Mouse (Mus musculus) adrenal gland, postnatal 4 days (tissue): ENCODE results near the gene Vwa8. TPM values are rescaled to one million over a fixed set of nuclear protein-coding genes. Genes with fewer than 3 reads are reported as not detected.
A peak's percentile ranks its signal among the peaks of the same experiment; 100 is the strongest.
"Not testable (repeated sequence)": the region's sequence is repeated elsewhere in the genome, so short reads cannot be mapped to it uniquely, and the experiment has no call there.

Source experiments
- DNase-seq, 2 experiments: peaks; one replicate each; pipeline ENCODE4 v3.0.0; 2021 to 2022; ENCODE audit warnings: low spot score in 2 of 2, mixed read lengths in 2 of 2
- total RNA-seq, 2 experiments: library from RNA; stranded (reverse); gene quantifications; 2 replicates each; pipeline ENCODE4 v1.2.3; 2021

Vwa8 gene
- total RNA-seq, 2 experiments from 2014 or later: 109 to 116 TPM

DNA sequence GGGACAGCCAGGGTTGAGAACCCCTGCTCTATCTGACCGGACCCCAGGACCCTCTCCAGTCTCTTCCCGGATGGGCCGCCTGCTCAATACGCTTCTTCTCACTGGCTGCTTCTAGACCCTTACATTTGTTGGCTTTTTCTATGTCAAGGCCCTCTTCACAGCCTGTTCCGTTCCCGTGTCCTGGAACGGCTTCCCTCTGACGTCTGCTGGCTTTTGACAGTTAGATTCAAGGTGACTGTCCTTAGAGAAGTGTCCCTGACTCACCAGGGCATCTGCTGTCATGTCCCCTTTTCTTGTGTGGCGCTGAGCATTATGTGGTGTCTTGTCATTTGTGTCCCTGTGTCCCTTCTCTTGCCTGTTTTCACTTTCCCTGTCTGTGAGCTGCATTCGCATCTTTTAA is 121.8 kb downstream of the Vwa8 start:
- peak in 1 of 2 experiments; percentile 7 for DNase-seq

DNA sequence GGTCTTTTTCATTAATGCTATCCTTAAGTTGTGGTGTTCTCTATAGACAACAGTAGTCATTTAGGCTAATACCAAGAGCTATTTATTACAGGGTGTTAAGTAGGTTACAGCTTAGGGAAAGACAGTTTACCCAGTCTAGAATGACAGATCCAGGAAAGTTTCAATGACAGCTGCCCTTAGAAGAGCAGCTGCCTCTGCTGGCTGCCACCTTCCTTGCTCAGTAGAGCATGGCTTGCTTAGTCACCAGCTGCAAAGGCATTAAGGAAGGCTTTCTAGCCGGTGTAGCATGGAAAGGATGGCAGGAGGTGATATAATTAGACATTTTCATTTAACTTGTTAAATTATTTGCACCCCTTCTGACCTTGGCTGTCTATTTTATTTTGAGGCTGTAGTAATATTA is 123.6 kb downstream of the Vwa8 start:
- DNase-seq: no peak

DNA sequence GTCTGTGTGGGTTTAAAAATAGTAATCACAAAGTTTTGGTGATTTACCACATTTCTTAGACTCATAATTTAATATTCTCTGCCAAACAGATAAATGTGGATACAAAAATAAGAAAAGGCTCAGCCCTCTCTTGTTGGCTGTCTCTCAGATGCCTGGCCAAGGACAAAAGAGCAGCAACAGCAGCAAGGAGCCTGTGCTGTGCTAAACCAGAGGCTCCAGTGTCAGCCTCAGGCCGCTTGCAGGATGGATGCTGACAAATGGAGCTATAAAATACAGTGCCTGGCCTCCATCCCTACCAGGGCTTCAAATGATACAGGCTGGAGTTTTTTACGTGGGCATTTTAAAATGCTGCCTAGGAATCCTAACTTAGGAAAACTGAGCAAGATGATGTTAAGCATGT is 134.3 kb downstream of the Vwa8 start:
- DNase-seq: no peak

DNA sequence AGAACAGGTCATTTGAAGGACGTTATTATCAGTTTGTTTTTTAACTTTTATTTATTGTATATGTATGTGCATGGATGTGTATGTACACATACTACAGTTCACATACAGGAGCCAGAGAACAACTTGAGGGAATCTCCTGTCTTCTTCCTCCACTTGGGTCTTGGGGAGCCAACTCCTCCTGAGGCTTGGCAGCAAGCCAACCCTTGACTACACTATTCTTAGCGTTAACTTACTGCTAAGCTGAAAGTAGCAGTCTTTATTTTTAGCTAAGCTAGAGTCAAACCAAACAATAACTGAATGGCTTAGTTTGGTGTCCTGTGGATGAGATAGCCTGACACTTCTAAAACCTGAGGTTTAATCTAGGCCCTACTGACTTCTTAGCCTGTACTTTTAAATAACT is 135.4 kb downstream of the Vwa8 start:
- DNase-seq: no peak

DNA sequence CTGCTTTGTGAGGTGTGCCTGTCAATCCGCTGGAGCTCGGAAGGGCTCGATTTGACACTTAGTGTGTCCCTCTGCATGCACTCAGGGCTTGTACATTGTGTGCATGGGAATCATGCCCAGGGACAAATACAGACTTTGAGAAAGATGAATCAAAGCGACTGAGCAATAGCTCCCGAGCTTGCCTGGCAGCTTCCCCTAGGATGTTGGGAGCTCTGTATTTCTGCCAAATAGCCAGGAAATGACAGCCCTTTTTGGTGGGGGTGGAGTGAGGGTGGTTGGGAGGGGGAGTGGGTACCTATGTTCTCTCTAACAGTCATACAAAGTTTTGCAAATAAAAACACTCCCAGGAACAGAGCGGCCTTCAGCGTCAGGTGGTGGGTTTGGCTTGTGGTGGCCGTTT is 138.7 kb downstream of the Vwa8 start:
- DNase-seq: no peak

DNA sequence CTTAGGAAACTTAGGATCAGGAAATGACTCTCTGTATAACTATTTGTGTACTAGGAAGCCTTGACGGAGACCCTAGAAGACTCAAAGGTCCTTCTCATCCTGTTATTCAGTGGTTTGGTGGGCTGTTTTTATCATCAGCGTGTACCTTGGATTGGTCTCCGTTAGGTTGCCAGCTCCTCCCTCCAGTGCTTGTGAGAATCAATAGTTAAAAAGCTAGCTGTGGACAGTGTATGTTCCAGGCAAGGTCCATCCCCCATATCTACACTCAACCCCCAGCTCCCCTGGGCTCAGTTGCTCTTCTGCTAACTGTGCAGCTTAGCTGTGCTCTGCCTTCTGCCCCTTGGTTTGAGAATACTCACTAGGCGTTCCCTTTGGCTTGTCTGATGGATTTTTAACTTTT is 143.6 kb downstream of the Vwa8 start:
- no peak for DNase-seq

DNA sequence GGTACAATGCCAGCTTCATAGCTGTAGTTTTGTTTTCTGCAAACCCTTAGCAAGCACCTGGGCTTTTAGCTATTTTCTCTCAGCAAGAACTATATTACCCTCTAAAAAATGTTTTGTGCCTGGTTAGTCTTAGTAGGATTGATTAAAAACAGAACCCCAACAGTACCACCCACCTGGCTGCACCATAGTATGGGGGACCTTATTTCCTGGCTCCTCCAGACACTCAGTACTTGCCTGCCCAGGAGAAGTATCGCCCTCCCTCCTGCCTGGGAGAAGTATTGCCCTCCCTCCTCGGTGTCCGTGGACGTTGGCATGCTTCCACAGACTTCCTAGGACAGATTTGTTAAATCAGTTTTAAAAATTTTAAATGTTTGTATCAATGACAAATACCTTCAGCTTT is 144.7 kb downstream of the Vwa8 start:
- DNase-seq: no peak

DNA sequence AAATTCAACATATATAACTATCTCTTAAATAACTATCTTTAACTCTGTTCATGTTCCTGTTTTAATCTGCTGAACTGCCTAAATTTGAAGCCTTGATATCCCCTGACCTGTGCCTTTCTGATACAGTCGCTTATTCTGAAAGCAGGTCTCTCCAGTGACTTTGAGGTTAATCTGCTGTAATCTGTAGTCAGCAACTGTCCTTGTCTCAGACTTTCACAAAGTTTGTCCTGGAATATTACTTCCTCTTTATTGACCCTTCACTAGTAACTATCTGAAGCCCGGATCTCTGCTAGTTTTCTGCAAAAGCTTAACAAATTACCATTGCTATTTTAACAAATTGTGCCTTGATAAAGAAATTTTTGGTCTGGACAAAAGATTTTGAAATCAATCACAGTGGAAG is 147.5 kb downstream of the Vwa8 start:
- no peak for DNase-seq

DNA sequence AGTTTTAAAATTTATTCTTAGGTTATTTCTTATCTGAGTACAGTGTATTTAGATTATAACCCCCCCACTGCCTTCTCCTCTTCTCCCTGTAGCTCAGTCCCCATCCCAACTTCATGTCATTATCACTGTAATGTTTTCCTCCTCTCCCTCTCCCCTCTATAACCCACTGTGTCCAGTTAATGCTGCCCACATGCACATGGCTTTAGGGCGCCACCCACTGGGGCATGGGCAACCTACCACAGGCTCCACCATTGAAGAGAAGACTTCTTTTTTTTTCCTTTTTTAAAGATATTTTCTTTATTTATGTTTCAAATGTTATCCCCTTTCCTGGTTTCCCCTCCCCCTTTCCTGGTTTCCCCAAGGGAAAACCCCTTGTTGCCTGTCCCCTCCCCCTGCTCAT is 154.7 kb downstream of the Vwa8 start:
- DNase-seq: no peak

DNA sequence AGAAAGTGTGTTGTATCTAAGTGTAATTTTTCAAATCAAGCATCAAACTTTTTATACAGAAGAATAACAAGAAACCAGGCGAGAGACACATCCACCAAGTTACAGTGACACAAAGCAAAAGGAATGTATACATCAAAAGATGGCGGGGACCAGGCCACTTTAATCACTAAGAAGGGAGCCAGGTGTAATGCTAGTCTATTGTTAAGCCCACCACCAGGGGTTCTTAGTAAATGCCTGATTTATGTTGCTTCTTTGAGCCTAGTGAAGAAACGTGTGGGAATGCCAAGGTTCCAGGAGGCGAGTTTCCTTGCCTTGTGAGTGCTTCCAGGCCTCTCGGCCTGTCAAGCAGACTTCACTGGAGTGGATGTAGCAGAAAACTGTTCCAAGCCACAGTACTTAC is 168.9 kb downstream of the Vwa8 start:
- not testable (repeated sequence) for DNase-seq

DNA sequence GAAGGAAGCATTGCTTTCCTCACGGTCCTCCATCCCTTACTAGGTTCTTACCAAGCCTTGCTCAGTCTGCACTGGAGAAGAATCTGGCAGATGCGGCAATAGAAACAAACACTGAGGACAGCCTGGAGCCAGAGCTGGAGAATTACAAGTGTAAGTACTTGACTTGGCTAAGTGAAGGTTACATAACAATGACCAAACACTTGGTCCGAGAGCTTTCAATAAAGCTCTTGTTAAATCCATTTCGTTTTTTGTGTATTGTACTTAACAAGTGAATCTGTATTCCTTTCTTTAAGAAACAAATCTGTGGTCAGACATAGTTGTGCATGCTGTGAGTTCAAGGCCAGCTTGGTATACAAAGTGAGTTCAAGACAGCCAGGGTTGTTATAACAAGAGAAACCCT is 169.7 kb downstream of the Vwa8 start:
- no peak for DNase-seq

DNA sequence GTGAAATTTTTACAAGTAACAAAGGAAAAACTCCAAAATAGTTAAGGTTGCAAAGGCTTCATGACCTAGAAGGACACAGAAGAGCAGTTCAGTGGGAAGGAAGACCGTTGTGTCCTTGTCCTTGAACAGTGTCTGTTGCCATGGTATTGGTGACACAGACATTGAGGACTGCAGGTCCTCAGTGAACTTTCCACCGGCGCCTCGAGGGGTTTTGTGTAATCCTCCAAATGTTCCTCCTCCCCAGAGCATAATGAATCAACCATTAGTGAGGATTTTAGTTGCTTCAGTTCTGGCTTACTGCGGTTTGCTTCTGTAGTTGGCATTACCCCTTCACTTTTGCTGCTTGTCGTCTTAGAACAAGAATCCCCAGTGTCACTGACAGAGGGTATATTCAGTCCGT is 172.9 kb downstream of the Vwa8 start:
- peak in 1 of 2 experiments; percentile 24 for DNase-seq

DNA sequence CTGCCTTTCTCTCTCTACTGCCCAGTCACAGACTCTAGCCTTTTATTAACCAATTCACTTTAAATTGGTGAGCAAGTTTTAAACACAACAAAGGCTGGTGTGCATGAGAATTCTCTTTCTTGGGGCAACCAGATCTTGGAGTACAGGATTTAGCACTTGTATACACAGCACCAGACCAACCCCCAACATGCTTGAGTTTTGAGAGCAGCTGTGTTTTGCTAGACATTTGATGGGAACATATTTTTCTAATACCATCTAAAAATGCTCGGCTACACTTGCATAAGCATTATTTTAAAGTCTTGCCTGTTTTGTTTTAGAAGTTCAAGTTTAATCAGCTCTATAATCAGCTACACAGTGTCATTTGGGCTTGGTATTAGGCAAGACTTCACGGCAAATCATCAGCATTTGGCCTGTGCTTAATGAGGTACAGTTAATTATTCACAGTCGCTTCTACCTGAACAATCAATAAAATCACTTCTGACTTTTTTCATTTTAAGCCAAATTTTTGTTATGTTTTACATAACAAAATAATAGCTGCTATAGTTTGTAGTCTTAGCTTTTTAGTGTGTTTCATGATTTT is 180.2 kb downstream of the Vwa8 start:
- no peak for DNase-seq

DNA sequence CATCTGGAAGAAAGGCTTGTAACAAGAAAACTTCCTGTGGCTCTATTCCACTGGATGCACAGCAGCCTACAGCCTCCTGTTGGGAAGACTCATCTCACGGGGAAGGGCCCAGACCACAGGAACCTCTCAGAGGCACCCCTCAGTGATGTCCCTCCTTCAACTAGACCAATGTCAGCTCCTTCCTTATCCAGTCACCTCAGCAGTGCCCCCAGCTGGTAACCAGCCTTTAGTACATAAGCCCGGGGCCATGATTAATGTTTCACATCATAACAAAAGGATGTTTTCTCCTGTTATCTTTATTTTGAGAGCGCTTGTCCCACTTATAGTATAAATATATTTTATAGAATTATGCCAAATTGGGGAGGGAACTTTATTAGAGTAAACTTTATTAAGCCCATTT is 181.9 kb downstream of the Vwa8 start:
- DNase-seq: no peak

DNA sequence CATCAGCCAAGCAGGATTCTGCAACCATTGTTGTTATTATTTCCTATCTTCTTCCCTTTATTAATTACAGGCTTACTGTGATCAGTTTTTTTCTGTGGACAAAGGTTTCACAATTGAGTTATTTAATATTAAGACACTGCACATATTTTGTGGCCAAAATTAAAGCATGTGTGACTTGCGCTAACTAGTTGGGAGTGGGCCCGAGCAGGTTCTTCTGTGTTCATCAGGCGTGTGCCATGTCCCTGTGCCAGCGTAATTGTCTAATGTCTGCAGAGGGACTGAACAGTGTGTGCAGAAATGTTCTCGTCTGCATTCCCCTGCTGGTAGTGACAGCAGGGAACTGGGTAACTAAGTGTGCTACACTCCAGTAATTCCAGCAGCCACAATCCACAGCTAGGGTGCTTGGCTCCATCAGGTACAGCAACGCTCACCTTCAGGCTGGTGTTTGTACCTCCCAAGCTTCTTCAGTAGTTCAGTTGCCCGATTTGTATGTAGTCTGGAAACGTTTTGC is 182.4 kb downstream of the Vwa8 start:
- no peak for DNase-seq

DNA sequence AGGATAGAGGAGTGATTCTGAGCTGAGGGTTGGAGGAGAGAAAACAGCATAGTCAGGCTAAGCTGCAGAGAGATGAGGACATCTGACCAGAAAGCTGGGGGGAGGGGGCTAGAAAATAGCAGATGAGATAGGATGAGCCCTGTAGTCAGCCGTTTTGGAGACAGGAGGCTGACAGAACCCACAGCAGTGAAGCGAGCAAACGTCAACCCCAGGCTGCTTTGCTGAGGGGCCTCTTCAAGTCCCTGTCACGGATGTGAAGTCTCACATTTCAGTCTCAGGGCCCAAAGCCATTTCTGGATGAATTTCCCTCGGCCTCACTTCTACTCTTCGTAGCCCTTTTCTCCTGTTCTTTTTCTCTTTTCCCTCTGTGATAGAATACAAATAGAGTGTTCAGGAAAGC is 184.5 kb downstream of the Vwa8 start:
- no peak for DNase-seq

DNA sequence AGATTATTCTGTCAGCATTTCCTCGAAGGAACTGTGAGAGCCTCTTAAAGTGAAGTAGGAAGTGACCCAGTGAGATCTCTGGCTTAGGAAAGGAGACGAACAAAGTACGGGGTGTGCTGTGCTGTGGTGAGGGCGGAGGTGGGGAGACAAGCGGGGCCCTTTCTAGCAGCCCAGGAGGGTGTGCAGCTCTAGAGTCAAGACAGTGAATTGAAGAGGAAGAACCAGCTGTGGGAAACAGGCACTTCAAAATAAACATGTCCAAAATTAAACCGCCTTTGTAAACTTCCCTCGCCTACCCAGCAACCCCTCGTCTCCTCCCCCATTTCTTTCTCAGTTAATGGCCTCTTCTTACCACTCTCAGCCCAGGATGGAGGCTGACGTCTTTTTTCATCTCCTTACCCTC is 185.7 kb downstream of the Vwa8 start:
- no peak for DNase-seq

DNA sequence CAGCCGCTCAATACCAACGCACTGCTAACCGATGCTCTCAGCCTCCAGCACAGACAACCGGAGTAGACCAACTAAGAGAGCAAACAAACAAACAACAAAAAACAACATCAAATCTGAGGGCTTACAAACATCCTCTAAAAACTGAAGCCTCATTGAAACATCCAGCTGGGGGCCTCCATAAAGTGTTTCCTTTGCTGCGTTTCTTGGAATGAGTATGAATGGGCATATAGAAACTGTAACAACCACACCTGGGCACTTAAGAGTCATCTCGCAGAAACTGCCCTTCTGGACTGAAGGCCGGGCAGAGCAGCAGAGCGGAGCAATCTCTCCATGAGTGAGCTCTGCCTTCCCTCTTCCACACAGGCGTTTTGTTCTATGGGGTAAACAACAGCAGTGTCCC is 186.7 kb downstream of the Vwa8 start:
- DNase-seq: no peak

DNA sequence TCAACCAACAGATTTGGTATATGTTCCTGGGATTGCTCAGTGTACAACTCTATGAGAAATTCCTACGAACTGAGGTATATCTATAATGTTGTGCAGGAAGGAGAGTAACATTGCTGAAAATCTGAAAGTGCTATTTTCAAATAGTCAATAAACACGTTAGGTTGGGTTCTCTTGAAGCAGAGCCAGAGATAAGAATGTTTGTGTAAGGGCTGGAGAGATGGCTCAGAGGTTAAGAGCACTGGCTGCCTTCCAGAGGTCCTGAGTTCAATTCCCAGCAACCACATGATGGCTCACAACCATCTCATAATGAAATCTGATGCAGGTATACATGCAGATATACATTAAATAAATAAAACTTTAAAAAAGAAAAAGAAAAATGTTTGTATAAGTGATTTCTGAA is 198.3 kb downstream of the Vwa8 start:
- no peak for DNase-seq

DNA sequence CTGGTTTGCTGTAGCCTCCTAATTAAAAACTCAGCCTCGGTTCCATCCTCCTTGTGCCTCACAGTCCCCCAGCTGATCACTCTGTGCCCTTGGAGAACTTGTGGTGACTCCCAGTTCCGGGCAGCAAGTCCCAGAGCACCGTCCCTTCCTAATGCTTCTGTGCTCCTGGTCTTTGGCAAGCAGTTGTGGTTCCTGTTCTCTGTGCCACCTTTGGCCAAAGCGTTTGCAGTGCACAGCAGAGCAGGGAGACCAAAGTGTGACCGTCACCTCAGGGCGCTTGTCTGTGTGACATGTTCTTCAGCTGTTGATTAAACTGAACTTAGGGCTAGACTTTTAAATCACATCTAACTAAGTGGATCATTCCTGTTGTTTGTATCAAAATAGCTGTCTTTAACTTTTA is 199.1 kb downstream of the Vwa8 start:
- DNase-seq: no peak

DNA sequence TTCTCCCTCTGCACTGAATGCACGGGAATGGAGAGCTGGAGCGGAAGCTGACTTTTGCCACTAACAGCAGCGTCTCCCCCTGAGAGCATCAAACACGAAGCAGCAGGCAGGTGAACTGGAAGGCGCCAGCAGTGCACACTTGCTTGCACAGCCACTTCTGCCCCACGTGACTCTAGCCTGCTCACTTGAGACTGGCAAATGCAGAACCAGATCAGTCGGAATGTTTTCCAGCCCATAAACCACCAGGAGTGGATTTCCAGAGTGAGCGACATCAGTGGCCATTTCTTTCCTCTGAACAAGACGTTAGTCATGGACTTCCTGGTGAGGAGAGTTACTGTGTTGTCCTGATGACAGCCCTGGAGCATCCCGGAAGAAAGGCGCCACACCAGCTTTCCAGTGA is 200.7 kb downstream of the Vwa8 start:
- no peak for DNase-seq

DNA sequence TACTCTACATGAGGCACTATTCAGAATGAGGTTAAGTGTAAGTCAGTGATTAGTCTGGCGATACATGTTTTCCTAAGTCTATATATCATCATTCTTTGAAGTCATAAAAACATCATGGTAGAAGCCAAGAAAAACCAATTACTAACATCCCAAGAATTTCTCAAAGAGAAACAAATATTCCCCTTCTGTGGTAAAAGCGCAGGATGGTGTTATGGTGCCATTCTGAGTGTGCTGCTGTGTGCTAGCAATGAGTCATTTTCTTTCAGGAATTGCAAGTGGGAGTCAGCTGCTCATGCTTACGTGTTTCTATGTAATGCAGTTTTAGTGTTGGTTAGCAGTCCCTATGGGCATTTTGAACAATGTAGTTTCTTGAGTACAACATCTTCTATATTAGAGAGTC is 216.8 kb downstream of the Vwa8 start:
- no peak for DNase-seq

DNA sequence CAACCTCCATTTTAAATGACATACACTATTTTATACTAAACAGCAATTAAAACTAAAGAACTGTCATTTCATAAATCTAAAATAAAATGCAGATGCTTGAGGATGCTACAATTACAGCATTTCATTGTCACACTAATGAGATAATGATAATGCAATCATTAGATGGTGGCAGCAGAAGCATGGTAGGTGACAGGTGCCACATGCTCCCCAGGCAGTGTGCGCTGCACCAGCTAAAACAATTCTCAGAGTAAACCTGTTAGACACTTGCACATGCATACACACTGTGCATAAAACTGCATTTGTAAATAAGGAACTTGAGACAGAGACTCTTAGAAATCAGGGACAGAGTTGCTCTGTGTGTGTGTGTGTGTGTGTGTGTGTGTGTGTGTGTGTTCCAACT is 220.7 kb downstream of the Vwa8 start:
- no peak for DNase-seq

DNA sequence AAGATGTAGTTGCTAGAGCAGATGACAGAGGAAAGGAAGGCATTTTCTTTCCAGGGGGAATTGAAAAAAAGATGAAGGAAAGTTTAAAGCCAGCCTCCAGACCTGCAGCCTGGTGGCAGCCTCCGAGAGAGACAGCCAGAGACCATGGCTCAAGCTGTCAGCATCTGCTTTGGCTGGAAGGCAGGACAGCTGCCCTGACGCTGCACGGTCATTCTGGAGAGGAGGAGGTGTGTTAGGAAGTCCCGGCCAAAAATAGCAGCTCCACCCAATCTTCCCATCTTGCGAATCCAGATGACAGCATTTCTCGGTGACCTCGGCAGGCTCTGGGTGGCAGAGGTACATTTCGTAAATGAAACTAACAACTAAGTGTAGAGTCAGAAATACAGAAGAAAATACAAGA is 225.9 kb downstream of the Vwa8 start:
- no peak for DNase-seq
